Mouse (Mus musculus) retina, adult 2 months (tissue): ENCODE results near the gene Ism1.

Experiments used
- DNase-seq: peaks from one replicate; pipeline ENCODE4 v3.0.0-alpha.2; 2012; ENCODE audit warnings: low read depth, low spot score

Ism1 gene

GRCm38 (mm10) chr2:139677809-139678274, at the start of gene Ism1:
Gene Ism1 (plus strand): TSS chr2:139678178.
- no peak for DNase-seq

- no peak for DNase-seq
Measured at GRCm38 (mm10) chr2:139628731-139629130, 49.2 kb upstream of the Ism1 start.

- DNase-seq = no peak
Measured at GRCm38 (mm10) chr2:139629653-139630052, 48.3 kb upstream of the Ism1 start.

- no peak for DNase-seq
Measured at GRCm38 (mm10) chr2:139634506-139634905, 43.5 kb upstream of the Ism1 start.

- no peak for DNase-seq
Measured at GRCm38 (mm10) chr2:139637861-139638260, 40.1 kb upstream of the Ism1 start.

GRCm38 (mm10) chr2:139641757-139642385, 36.1 kb upstream of the Ism1 start:
- no peak for DNase-seq

- DNase-seq = no peak
Measured at GRCm38 (mm10) chr2:139649518-139649917, 28.5 kb upstream of the Ism1 start.

- no peak for DNase-seq
Measured at GRCm38 (mm10) chr2:139656750-139657149, 21.2 kb upstream of the Ism1 start.

- DNase-seq = no peak
Measured at GRCm38 (mm10) chr2:139671838-139672237, 6.1 kb upstream of the Ism1 start.

- DNase-seq = no peak
Measured at GRCm38 (mm10) chr2:139672371-139672770, 5.6 kb upstream of the Ism1 start.

- no peak for DNase-seq
Measured at GRCm38 (mm10) chr2:139677065-139677762, 764 bp upstream of the Ism1 start.

GRCm38 (mm10) chr2:139678275-139679140, 530 bp downstream of the Ism1 start:
- DNase-seq = no peak

GRCm38 (mm10) chr2:139682540-139682939, 4.6 kb downstream of the Ism1 start:
- no peak for DNase-seq

GRCm38 (mm10) chr2:139689442-139690003, 11.5 kb downstream of the Ism1 start:
- no peak for DNase-seq

- DNase-seq = no peak
Measured at GRCm38 (mm10) chr2:139693521-139693920, 15.5 kb downstream of the Ism1 start.

GRCm38 (mm10) chr2:139694638-139695037, 16.7 kb downstream of the Ism1 start:
- DNase-seq = no peak

- DNase-seq = no peak
Measured at GRCm38 (mm10) chr2:139696578-139696977, 18.6 kb downstream of the Ism1 start.

GRCm38 (mm10) chr2:139700609-139701008, 22.6 kb downstream of the Ism1 start:
- DNase-seq = no peak

- DNase-seq = no peak
Measured at GRCm38 (mm10) chr2:139704951-139705350, 27.0 kb downstream of the Ism1 start.

- no peak for DNase-seq
Measured at GRCm38 (mm10) chr2:139708194-139708899, 30.4 kb downstream of the Ism1 start.

GRCm38 (mm10) chr2:139711640-139712039, 33.7 kb downstream of the Ism1 start:
- DNase-seq = no peak
